Mouse (Mus musculus) ES-E14 (cell line): ENCODE measurements around the gene Cyp4x1. TPM values are rescaled to one million over a fixed set of nuclear protein-coding genes. Genes with fewer than 3 reads are reported as not detected.

Source experiments
- DNase-seq: peaks from one replicate; pipeline ENCODE4 v3.0.0-alpha.2; 2013; ENCODE audit warnings: low read depth, low spot score
- H3K27ac ChIP-seq: 2 replicates; pipeline ENCODE4 v1.5.1; 2012; ENCODE audit warnings: low read depth, mild to moderate bottlenecking, low read length, moderate library complexity, mixed read lengths; ENCODE audit not compliant: poor library complexity, insufficient read depth, severe bottlenecking
- H3K36me3 ChIP-seq: 2 replicates; pipeline ENCODE4 v1.6.1; 2012; ENCODE audit warnings: mild to moderate bottlenecking, low read length, moderate library complexity, mixed read lengths; ENCODE audit not compliant: control insufficient read depth, poor library complexity, insufficient read depth, severe bottlenecking
- H3K4me1 ChIP-seq, 2 experiments: fragments of 150-350 bp in 1 of 2; sonication (generic) in 1 of 2; 2 replicates each; pipeline ENCODE4 v1.6.1; 2012; ENCODE audit warnings: low read length in 2 of 2, mild to moderate bottlenecking in 1 of 2, mixed read lengths in 1 of 2; ENCODE audit not compliant: control insufficient read depth in 2 of 2, insufficient read depth in 2 of 2, poor library complexity in 1 of 2
- H3K4me3 ChIP-seq, 2 experiments: fragments of 150-350 bp in 1 of 2; sonication (generic) in 1 of 2; 2 replicates each; pipeline ENCODE4 v1.5.1; 2012; ENCODE audit warnings: low read length in 2 of 2, low read depth in 1 of 2, mild to moderate bottlenecking in 1 of 2, mixed read lengths in 1 of 2; ENCODE audit not compliant: insufficient read depth in 1 of 2, poor library complexity in 1 of 2, severe bottlenecking in 1 of 2
- H3K9ac ChIP-seq: 2 replicates; pipeline ENCODE4 v1.6.1; 2012; ENCODE audit warnings: low read depth, mild to moderate bottlenecking, low read length, mixed read lengths; ENCODE audit not compliant: poor library complexity, insufficient read depth, severe bottlenecking
- H3K9me3 ChIP-seq: fragments of 150-350 bp; sonication (generic); 2 replicates; pipeline ENCODE4 v1.6.1; 2012; ENCODE audit warnings: low read depth, mild to moderate bottlenecking, low read length; ENCODE audit not compliant: control insufficient read depth, insufficient read depth
- CHD2 ChIP-seq: IDR thresholded peaks from 2 replicates; pipeline ENCODE4 v1.6.1; 2014; ENCODE audit warnings: mild to moderate bottlenecking, low read depth, low read length, inconsistent platforms
- HCFC1 ChIP-seq: IDR thresholded peaks from 2 replicates; pipeline ENCODE4 v1.6.1; 2012; ENCODE audit warnings: low read length, inconsistent platforms, borderline replicate concordance; ENCODE audit not compliant: insufficient read depth
- MAFK ChIP-seq: IDR thresholded peaks from 2 replicates; pipeline ENCODE4 v1.6.1; 2014; ENCODE audit warnings: mild to moderate bottlenecking, low read depth, low read length, inconsistent platforms; ENCODE audit not compliant: insufficient read depth
- ZC3H11A ChIP-seq: IDR thresholded peaks from 2 replicates; pipeline ENCODE4 v1.6.1; 2012; ENCODE audit warnings: low read depth, mild to moderate bottlenecking, inconsistent platforms, low read length, borderline replicate concordance
- ZNF384 ChIP-seq: IDR thresholded peaks from 2 replicates; pipeline ENCODE4 v1.6.1; 2012; ENCODE audit warnings: low read depth, low read length, inconsistent platforms
- in situ Hi-C, 2 experiments: fragments of 600-800 bp; cut with MboI; formaldehyde crosslinking; loops; one replicate each; pipeline ENCODE4 v1.15.1; 2025; ENCODE audit warnings: low sequenced_read_pairs in 2 of 2, inconsistent platforms in 1 of 2; ENCODE audit not compliant: unreplicated experiment in 2 of 2
- total RNA-seq: library from RNA; depleted of rRNA; stranded (reverse); fragments of 300-350 nt; gene quantifications from 2 replicates; pipeline ENCODE4 v1.2.3, GENCODE M21; 2012

Cyp4x1 gene
- total RNA-seq, 1 experiment: 0.36 TPM

GRCm38 (mm10) chr4:115093331-115093864 lies 40.7 kb downstream of the Cyp4x1 start:
- in situ Hi-C loops: no loop called here
- no peak overlapping the region for H3K4me3 ChIP-seq
- no peak overlapping the region for H3K9ac ChIP-seq
- no peaks in the 10 kb centered on the region for H3K9me3 ChIP-seq
- DNase-seq: no peak
- no peaks in the 10 kb centered on the region for H3K36me3 ChIP-seq
- peaks cover 2 to 20% of the 10 kb centered on the region in 2 experiments; a peak in 2 of 4 replicates for H3K4me1 ChIP-seq
- no peak overlapping the region for H3K27ac ChIP-seq
- TF ChIP-seq HCFC1: no peak
- TF ChIP-seq CHD2: no peak
- TF ChIP-seq ZNF384: no peak
- no peak for TF ChIP-seq ZC3H11A
- no peak for TF ChIP-seq MAFK

GRCm38 (mm10) chr4:115091806-115092205 lies 42.3 kb downstream of the Cyp4x1 start:
- no peak for DNase-seq
- TF ChIP-seq MAFK (no peak), ZC3H11A (no peak), ZNF384 (no peak), HCFC1 (no peak), CHD2 (no peak)
- Histone ChIP-seq H3K4me3 (no peak overlapping the region), H3K36me3 (no peaks in the 10 kb centered on the region), H3K9me3 (no peaks in the 10 kb centered on the region), H3K9ac (no peak overlapping the region), H3K27ac (no peak overlapping the region), H3K4me1 (peaks cover 2 to 16% of the 10 kb centered on the region in 2 experiments; a peak in 2 of 4 replicates)
- in situ Hi-C loops: no loop called here

GRCm38 (mm10) chr4:115090592-115090991 lies 43.5 kb downstream of the Cyp4x1 start:
- Histone ChIP-seq H3K9me3 (no peaks in the 10 kb centered on the region), H3K4me1 (peaks cover 0 to 9% of the 10 kb centered on the region in 2 experiments; a peak in 1 of 4 replicates), H3K27ac (no peak overlapping the region), H3K36me3 (no peaks in the 10 kb centered on the region), H3K4me3 (no peak overlapping the region), H3K9ac (no peak overlapping the region)
- no peak for DNase-seq
- TF ChIP-seq MAFK: no peak
- TF ChIP-seq ZNF384: no peak
- TF ChIP-seq HCFC1: no peak
- no peak for TF ChIP-seq ZC3H11A
- no peak for TF ChIP-seq CHD2
- in situ Hi-C loops: no loop called here

GRCm38 (mm10) chr4:115088611-115089338 lies 45.3 kb downstream of the Cyp4x1 start, which contains the start of gene Pdzk1ip1:
TSS of gene Pdzk1ip1 (plus strand) at chr4:115088708.
- Histone ChIP-seq H3K4me1 (peaks cover 0 to 7% of the 10 kb centered on the region in 2 experiments; a peak in 1 of 4 replicates), H3K36me3 (no peaks in the 10 kb centered on the region), H3K9me3 (no peaks in the 10 kb centered on the region), H3K9ac (no peak within 1 kb of the TSS), H3K27ac (no peak within 1 kb of the TSS), H3K4me3 (no peak within 1 kb of the TSS)
- no peak for DNase-seq
- TF ChIP-seq HCFC1 (no peak), MAFK (no peak), ZC3H11A (no peak), CHD2 (no peak), ZNF384 (no peak)
- in situ Hi-C loops: no loop called here
